Mouse (Mus musculus) intestine, embryonic 16.5 days (tissue): Measurements from ENCODE around the gene Ttll2. TPM values are rescaled to one million over a fixed set of nuclear protein-coding genes. Genes with fewer than 3 reads are reported as not detected.
"Not testable (repeated sequence)": the region's sequence is repeated elsewhere in the genome, so short reads cannot be mapped to it uniquely, and the experiment has no call there.

ENCODE experiments used
- ATAC-seq: fragments of 200-750 bp; cut with Nextera tagmentation; 2 replicates; pipeline ENCODE4 v1.8.0; 2017; ENCODE audit warnings: moderate TSS enrichment, moderate library complexity
- H3K27ac ChIP-seq: fragments of 300-500 bp; sonication (generic); 2 replicates; pipeline ENCODE4 v1.5.1; 2014; ENCODE audit warnings: mild to moderate bottlenecking, low read length
- H3K27me3 ChIP-seq: fragments of 300-500 bp; sonication (generic); replicated peaks from 2 replicates; pipeline ENCODE4 v1.6.1; 2014; ENCODE audit warnings: low read length, control low read depth, mixed read lengths; ENCODE audit not compliant: control insufficient read depth, insufficient read depth
- H3K36me3 ChIP-seq: fragments of 300-500 bp; sonication (generic); 2 replicates; pipeline ENCODE4 v1.6.1; 2014; ENCODE audit warnings: low read length, control low read depth; ENCODE audit not compliant: control insufficient read depth, insufficient read depth
- H3K4me1 ChIP-seq: fragments of 300-500 bp; sonication (generic); 2 replicates; pipeline ENCODE4 v1.6.1; 2014; ENCODE audit warnings: low read length, control low read depth, mixed read lengths; ENCODE audit not compliant: control insufficient read depth, insufficient read depth
- H3K4me2 ChIP-seq: fragments of 300-500 bp; sonication (generic); 2 replicates; pipeline ENCODE4 v1.6.1; 2014; ENCODE audit warnings: low read depth, low read length, control low read depth
- H3K4me3 ChIP-seq: fragments of 300-500 bp; sonication (generic); 2 replicates; pipeline ENCODE4 v1.5.1; 2014; ENCODE audit warnings: mild to moderate bottlenecking, low read length
- H3K9ac ChIP-seq: fragments of 300-500 bp; sonication (generic); 2 replicates; pipeline ENCODE4 v1.6.1; 2014; ENCODE audit warnings: low read depth, low read length
- H3K9me3 ChIP-seq: fragments of 300-500 bp; sonication (generic); 2 replicates; pipeline ENCODE4 v1.6.1; 2016; ENCODE audit warnings: low read length, control low read depth; ENCODE audit not compliant: control insufficient read depth
- WGBS: fragments of 180-500 bp; shearing (Covaris S2); extraction: QIAGEN DNeasy Blood & Tissue Kit; methylation state at CpG from one replicate; pipeline ENCODE4 v1.1.7; 2014; 5-methylcytosine and 5-hydroxymethylcytosine counted together
- polyA plus RNA-seq: library from polyadenylated mRNA; unstranded; fragments of >200 nt; fragmentation: Nextera tagmentation; extraction: Ambion mirVana; gene quantifications from 2 replicates; pipeline ENCODE4 v1.2.1, GENCODE M21; 2015

The Ttll2 gene
- polyA plus RNA-seq: not detected in 2 replicates

DNA sequence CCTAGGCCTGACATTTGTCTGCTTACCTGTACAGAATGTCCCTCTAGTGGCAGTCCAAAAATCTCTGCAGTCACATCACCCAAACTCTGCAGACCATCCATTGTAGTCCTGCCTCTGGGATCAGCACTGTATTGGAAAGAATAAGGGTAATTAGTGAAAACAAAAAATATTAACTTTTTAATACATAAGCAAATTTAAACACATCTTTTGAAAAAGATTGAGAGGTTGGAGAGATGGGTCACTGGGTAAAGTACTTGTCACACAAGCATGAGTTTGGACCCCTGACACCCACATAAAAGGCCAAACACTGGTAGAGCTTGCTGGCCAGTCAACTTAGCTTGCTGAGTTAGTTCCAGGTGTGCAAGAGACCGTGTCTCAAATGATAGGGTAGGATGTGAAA is at the start of gene Ttll2:
TSS of gene Ttll2 (minus strand) at position 101 of the 400 bp plus-strand sequence.
- not testable (repeated sequence) for H3K27ac ChIP-seq, H3K4me1 ChIP-seq, H3K9ac ChIP-seq, H3K4me2 ChIP-seq, H3K4me3 ChIP-seq, H3K9me3 ChIP-seq, H3K27me3 ChIP-seq, ATAC-seq, H3K36me3 ChIP-seq
- WGBS: 91% methylated on average over 1 of the region's 1 CpGs

DNA sequence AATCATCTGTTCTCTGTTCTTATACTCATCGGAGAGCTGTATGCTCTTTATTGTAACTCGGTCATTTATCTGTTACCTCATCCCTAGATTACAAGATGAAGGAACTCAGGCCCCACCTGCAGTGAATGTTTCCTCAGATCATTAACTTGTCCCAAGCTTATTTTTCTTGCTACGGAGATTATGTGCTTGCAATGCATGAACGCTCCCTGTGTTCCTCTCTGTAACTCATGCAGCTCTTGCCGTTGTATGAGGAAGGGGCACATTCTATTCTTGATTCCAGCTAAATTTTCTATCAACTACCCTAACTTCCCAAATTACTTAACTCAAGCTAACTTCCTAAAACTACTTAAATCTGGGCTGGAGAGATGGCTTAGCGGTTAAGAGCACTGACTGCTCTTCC is 47.3 kb upstream of the Ttll2 start:
- not testable (repeated sequence) for H3K9me3 ChIP-seq, H3K27ac ChIP-seq, H3K4me2 ChIP-seq, H3K4me1 ChIP-seq, H3K4me3 ChIP-seq, ATAC-seq, H3K27me3 ChIP-seq, H3K9ac ChIP-seq, H3K36me3 ChIP-seq
- WGBS: 83% methylated on average over 6 of the region's 6 CpGs

DNA sequence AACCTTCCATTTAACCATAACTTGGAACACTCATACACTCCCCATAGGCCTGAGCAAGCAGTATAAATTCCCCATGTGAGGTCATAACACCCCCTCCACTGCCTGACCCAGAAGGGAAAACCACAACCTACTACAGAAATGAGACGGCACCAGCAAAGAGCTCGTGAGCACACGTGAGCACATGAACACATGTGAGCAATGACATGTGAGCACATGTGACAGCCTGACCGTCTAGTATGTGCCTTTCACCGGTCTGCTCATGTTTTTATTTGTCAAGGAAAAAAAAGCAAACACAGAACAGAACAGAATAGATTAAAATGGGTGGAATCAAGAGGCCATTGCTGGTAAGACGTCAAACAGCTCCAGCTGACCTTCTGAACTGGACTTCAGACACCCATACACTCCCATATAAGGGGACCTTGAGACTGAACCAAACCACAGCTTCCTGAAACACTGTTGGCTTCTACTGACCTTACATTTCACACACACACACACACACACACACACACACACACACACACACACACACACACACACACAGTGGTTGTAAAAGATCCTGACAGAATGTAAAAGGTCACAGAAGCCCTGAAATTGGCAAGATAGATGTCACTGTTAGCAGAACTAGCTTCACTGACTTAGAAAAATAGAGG is 45.8 kb upstream of the Ttll2 start:
- H3K36me3 ChIP-seq, H3K27me3 ChIP-seq, H3K9ac ChIP-seq, H3K27ac ChIP-seq, H3K4me2 ChIP-seq, H3K4me3 ChIP-seq, H3K4me1 ChIP-seq, H3K9me3 ChIP-seq: not testable (repeated sequence)
- peak; percentile 56; the same call in 1 of the 2 replicates for ATAC-seq
- 73% methylated on average over 6 of the region's 6 CpGs for WGBS

DNA sequence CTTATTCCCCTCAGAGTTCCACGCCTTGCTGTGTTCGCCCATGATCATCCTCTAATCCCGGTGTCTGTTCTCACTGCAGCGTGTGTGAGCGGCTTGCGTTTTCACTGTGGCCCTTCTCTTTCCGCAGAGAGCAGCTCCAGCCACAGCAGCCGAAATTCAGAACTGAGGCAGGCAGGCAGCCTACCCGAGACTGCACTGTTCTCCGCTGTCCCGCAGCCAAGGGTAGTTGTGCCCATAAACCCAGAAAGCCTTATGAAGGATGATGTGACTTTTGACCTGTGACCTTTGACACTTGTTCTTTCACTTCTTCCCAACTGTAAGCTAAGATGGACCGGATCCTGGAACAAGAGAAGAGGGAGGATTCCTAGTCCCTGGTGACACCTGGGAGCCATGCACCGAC is 44.6 kb upstream of the Ttll2 start:
- H3K4me2 ChIP-seq, H3K9me3 ChIP-seq, H3K36me3 ChIP-seq, ATAC-seq, H3K27me3 ChIP-seq, H3K27ac ChIP-seq, H3K4me1 ChIP-seq, H3K4me3 ChIP-seq, H3K9ac ChIP-seq: not testable (repeated sequence)
- WGBS: 74% methylated on average over 9 of the region's 13 CpGs

DNA sequence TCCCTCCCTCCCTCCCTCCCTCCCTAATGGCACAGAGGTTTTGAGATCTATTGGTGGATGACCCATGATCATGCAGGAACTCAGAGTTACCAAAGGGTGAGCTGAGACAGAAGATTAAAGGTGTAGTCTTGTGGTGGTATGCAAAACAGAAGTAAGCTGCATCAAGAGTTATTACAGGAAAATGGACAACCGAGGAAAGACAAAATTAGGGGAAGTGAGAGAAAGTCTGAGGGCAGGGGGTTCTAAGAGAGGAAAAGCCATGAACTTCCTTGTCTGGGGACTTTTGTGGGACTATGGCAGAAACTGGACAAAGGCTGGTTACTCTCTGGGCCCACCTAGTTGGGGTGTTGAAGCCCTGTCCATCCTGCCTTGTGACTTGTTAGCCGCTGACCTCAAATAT is 43.8 kb upstream of the Ttll2 start:
- H3K27me3 ChIP-seq, H3K4me2 ChIP-seq, H3K9ac ChIP-seq, H3K27ac ChIP-seq, H3K4me3 ChIP-seq, H3K4me1 ChIP-seq, H3K9me3 ChIP-seq, ATAC-seq, H3K36me3 ChIP-seq: not testable (repeated sequence)
- no CpG with 5 or more reads among the region's 2 CpGs for WGBS

DNA sequence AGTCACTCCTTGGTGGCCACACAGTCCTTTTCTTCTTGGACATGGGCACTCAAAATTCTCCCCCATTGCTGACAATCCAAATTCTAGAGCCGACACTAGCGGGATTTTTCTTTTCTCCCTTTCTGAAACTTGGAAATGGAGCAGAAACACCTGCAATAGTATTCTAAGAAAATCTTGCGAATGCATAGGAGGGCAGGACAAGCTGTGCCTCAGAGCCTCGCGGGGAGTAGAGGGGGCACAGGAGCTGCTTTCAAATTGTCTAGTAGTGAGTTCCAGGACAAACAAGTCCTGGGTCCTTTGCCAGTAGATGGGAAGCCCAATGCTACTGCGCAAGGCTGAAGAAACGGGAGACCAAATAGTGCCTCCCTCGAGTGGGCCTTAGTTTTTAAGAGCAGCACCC is 43.2 kb upstream of the Ttll2 start:
- WGBS: 85% methylated on average over 6 of the region's 8 CpGs
- not testable (repeated sequence) for H3K9me3 ChIP-seq, H3K4me2 ChIP-seq, H3K27ac ChIP-seq, H3K27me3 ChIP-seq, H3K36me3 ChIP-seq, H3K4me1 ChIP-seq, H3K9ac ChIP-seq, H3K4me3 ChIP-seq, ATAC-seq

DNA sequence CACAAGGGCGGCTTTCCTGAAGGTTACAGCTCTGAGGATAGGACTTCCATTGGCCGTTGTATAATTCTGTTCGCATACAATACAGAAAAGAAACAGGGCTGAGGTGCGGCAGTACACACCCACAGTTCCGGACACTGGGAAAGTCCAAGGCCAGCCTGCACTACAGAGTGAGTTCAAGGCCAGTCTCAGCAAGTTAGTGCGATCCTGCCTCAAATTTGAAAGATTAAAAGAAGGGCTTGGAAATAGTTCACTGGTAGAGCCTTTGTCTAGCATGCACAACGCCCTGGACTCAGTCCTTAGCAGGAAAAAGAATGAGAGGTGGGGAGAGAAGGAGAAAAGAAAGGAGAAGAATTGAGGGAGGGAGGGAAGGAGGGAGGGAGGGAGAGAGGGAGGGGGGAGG is 42.6 kb upstream of the Ttll2 start:
- H3K4me2 ChIP-seq: not testable (repeated sequence)

DNA sequence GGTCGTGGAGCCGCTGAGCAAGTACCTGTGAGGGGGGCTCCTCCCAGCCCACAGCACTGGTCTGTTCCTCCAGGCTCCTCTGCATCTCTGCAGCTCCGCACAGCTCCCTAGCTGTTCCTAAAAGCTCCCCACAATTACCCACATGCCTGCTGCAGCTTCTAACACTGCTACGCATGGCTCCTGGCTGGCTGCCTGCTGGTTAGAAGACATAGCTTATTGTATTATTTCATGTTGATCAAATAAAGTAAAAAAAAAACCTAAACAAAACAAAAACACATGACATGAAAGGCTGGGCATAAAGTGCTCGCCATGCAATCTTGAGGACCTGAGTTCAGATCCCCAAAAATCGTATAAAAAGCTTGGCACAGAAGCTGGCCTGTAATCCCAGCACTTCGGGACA is 37.4 kb upstream of the Ttll2 start:
- not testable (repeated sequence) for H3K4me3 ChIP-seq, H3K4me1 ChIP-seq, H3K9me3 ChIP-seq, H3K4me2 ChIP-seq, H3K27me3 ChIP-seq, ATAC-seq, H3K9ac ChIP-seq, H3K27ac ChIP-seq, H3K36me3 ChIP-seq
- 67% methylated on average over 7 of the region's 7 CpGs for WGBS

More for the DNA sequence above, 42.6 kb upstream of the Ttll2 start:
- H3K27ac ChIP-seq, ATAC-seq, H3K9ac ChIP-seq, H3K4me1 ChIP-seq, H3K4me3 ChIP-seq, H3K27me3 ChIP-seq, H3K9me3 ChIP-seq, H3K36me3 ChIP-seq: not testable (repeated sequence)
- 84% methylated on average over 7 of the region's 7 CpGs for WGBS

DNA sequence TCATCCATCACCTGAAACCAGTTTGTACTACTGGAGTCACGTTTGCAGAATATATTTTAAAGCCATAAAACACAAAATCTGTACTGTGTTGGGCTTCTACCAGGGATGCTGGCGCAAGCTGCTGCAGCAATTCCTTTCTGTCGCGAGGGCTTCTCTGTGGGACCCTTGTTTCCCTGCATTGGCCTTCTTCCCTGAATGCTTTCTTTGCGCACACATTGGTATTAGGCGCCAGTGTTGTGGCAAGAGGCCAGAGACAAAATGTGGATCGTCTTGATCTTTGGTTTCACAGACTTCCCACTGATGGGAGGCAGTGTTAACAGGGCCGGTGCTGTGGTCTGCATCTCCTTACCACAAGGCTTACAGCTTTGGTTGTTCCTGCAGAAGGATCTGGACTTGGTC is 36.5 kb upstream of the Ttll2 start:
- 71% methylated on average over 6 of the region's 8 CpGs for WGBS
- H3K9me3 ChIP-seq, H3K36me3 ChIP-seq, H3K27ac ChIP-seq, H3K4me3 ChIP-seq, ATAC-seq, H3K4me1 ChIP-seq, H3K4me2 ChIP-seq, H3K9ac ChIP-seq, H3K27me3 ChIP-seq: not testable (repeated sequence)

DNA sequence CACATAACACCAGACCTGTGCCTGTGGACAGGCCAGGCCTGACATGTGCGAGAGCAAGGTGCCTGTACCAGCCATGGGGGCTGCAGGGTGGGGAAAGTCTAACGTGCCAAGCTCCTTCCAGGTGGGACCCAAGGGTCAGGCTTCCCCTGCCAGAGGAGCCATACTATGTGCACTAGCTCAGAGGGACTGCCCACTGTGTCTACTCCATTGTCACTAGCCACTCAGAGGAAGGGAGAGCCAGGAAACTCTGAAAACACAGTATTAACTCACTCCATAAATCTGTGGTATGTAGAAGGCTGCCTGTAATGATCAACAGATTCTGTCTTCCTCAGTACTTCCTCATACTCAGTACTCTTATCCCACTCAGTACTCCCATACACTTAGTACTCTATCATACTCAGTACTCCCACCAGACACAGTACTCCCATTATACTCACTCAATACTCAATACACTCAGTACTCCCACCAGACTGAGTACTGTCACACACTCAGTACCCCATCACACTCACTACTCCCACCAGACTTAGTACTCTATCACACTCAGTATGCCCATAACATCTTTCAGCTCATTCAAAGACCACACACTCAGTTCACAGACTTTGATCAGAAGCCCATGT is 36.0 kb upstream of the Ttll2 start:
- H3K27ac ChIP-seq, H3K27me3 ChIP-seq, H3K4me2 ChIP-seq, H3K9ac ChIP-seq, ATAC-seq, H3K4me1 ChIP-seq, H3K4me3 ChIP-seq, H3K9me3 ChIP-seq, H3K36me3 ChIP-seq: not testable (repeated sequence)
- WGBS: no CpG with 5 or more reads among the region's 2 CpGs
